Mouse (Mus musculus): ENCODE results near the gene Plcg1. TPM values are rescaled to one million over a fixed set of nuclear protein-coding genes. Genes with fewer than 3 reads are reported as not detected.

The Plcg1 gene
- polyA plus RNA-seq, 1 experiment from 2014 or later = 29.4 TPM

DNA sequence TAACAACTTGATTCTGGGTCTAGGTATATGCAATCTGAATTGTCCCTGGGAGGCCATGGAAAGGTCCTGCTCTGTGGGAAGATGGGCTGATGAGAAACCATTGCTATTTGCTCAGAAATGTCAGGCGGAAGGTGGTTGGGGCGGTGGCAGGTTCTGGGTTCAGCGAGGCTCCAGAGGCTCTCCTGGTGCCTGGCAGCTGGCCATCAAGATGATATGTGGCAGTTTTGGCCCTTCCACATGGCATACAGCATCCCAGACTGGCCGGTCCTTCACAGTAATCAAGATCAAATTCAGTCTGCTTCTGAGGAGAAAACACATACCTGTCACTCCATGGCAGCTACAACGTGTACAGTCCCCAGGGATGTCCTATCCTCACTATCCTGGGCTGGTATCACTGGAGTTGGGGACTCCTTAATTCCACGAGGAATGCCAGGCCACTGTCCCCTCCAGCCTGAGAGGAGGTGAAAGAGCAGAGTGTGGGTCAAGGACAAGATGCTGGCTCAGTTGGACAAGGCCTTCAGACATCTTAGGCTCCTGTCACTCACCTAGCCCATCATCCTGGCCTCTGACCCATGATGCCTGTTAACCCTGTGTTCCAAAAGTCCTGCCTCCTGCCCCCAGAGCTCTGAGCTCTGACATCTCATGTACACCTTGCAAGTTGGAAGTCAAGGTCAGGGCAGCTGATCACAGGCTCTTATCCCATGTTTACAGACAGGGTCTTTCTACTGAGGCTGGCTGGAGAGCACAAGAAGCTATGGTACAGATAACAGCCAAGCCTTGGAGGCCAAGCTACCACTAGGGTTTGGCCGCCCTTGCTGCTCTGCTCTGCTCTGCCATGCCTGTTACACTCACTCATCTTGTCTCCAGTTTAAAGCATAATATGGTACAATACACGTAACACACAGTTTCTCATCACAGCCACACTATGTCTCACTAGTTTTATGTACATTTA lies 40.5 kb downstream of the Plcg1 start:
- H3K9ac ChIP-seq = no peak overlapping the region
- H3K36me3 ChIP-seq = peaks cover 32% of the 10 kb centered on the region
- no peaks in the 10 kb centered on the region for H3K27me3 ChIP-seq (replicated peaks)
- no peak for ATAC-seq (ENCODE audit: extremely low read depth, insufficient number of reproducible peaks, low FRiP score, low TSS enrichment)
- no peaks in the 10 kb centered on the region for H3K4me1 ChIP-seq
- WGBS = 72% methylated on average over 8 of the region's 8 CpGs
- H3K4me2 ChIP-seq = no peak overlapping the region
- H3K9me3 ChIP-seq = no peaks in the 10 kb centered on the region
- no peak overlapping the region for H3K27ac ChIP-seq (replicated peaks)
- H3K4me3 ChIP-seq = no peak overlapping the region

GRCm38 (mm10) chr2:160778034-160778433 lies 46.9 kb downstream of the Plcg1 start:
- 0 out of 2 replicates have a peak, but pooled peaks cover 2% of the 10 kb centered on the region for H3K4me1 ChIP-seq
- no peak overlapping the region for H3K4me3 ChIP-seq
- H3K9ac ChIP-seq = no peak overlapping the region
- ATAC-seq (ENCODE audit: extremely low read depth, insufficient number of reproducible peaks, low FRiP score, low TSS enrichment) = no peak
- H3K36me3 ChIP-seq = peaks cover 26% of the 10 kb centered on the region
- H3K4me2 ChIP-seq = no peak overlapping the region
- no peaks in the 10 kb centered on the region for H3K27me3 ChIP-seq (replicated peaks)
- no peak overlapping the region for H3K27ac ChIP-seq (replicated peaks)
- WGBS = 87% methylated on average over 2 of the region's 2 CpGs
- no peaks in the 10 kb centered on the region for H3K9me3 ChIP-seq

- no peaks in the 10 kb centered on the region for H3K9me3 ChIP-seq
- no peak for ATAC-seq (ENCODE audit: extremely low read depth, insufficient number of reproducible peaks, low FRiP score, low TSS enrichment)
- no peak overlapping the region for H3K27ac ChIP-seq (replicated peaks)
- no peak overlapping the region for H3K4me3 ChIP-seq
- H3K4me2 ChIP-seq = no peak overlapping the region
- H3K4me1 ChIP-seq = peaks cover 15% of the 10 kb centered on the region
- H3K36me3 ChIP-seq = peaks cover 26% of the 10 kb centered on the region
- no peaks in the 10 kb centered on the region for H3K27me3 ChIP-seq (replicated peaks)
- H3K9ac ChIP-seq = no peak overlapping the region
- WGBS = 82% methylated on average over 13 of the region's 13 CpGs
Observed at GRCm38 (mm10) chr2:160780154-160780833, 49.2 kb downstream of the Plcg1 start.

- 89% methylated on average over 2 of the region's 2 CpGs for WGBS
Observed at GRCm38 (mm10) chr2:160780834-160781219, 49.7 kb downstream of the Plcg1 start.

DNA sequence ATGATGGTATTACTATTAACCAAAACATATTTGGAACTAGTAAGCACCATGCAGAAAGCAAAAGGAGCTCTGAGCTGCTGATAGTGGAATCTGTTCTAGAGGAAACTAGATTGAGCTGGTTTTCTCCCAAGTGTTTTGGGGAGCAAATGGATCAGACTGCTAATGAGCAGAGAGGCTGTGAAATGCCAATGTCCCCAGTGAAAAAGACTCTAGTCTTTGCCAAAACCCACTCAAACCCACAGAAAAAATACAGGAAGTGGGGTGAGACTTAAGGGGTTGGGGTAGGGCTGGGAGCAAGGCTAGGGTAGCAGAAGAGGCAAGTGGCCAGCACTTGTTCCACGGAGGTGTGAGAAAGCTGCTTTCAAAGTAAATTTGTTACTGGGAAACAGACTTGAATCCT lies 55.2 kb downstream of the Plcg1 start:
- H3K4me3 ChIP-seq = no peak overlapping the region
- no peak overlapping the region for H3K9ac ChIP-seq
- 0 out of 2 replicates have a peak, but pooled peaks cover 9% of the 10 kb centered on the region for H3K36me3 ChIP-seq
- no peak overlapping the region for H3K4me2 ChIP-seq
- no peaks in the 10 kb centered on the region for H3K27me3 ChIP-seq (replicated peaks)
- no peak for ATAC-seq (ENCODE audit: extremely low read depth, insufficient number of reproducible peaks, low FRiP score, low TSS enrichment)
- no peak overlapping the region for H3K27ac ChIP-seq (replicated peaks)
- H3K4me1 ChIP-seq = peaks cover 27% of the 10 kb centered on the region
- 70% methylated on average over 1 of the region's 1 CpGs for WGBS
- H3K9me3 ChIP-seq = no peaks in the 10 kb centered on the region

More at GRCm38 (mm10) chr2:160780834-160781219, 49.7 kb downstream of the Plcg1 start:
- H3K4me2 ChIP-seq = no peak overlapping the region
- no peak overlapping the region for H3K9ac ChIP-seq
- H3K9me3 ChIP-seq = no peaks in the 10 kb centered on the region
- H3K4me1 ChIP-seq = peaks cover 20% of the 10 kb centered on the region
- no peak overlapping the region for H3K27ac ChIP-seq (replicated peaks)
- H3K4me3 ChIP-seq = no peak overlapping the region
- H3K36me3 ChIP-seq = peaks cover 26% of the 10 kb centered on the region
- H3K27me3 ChIP-seq (replicated peaks) = no peaks in the 10 kb centered on the region
- no peak for ATAC-seq (ENCODE audit: extremely low read depth, insufficient number of reproducible peaks, low FRiP score, low TSS enrichment)

GRCm38 (mm10) chr2:160789046-160789445 lies 57.9 kb downstream of the Plcg1 start:
- Histone ChIP-seq H3K9me3 (no peaks in the 10 kb centered on the region), H3K4me1 (peaks cover 27% of the 10 kb centered on the region), H3K9ac (no peak overlapping the region), H3K27ac (replicated peaks) (no peak overlapping the region), H3K4me3 (no peak overlapping the region), H3K36me3 (no peaks in the 10 kb centered on the region), H3K4me2 (no peak overlapping the region), H3K27me3 (replicated peaks) (no peaks in the 10 kb centered on the region)
- 85% methylated on average over 1 of the region's 1 CpGs for WGBS
- no peak for ATAC-seq (ENCODE audit: extremely low read depth, insufficient number of reproducible peaks, low FRiP score, low TSS enrichment)

GRCm38 (mm10) chr2:160789741-160790140 lies 58.6 kb downstream of the Plcg1 start:
- H3K27ac ChIP-seq (replicated peaks) = no peak overlapping the region
- H3K4me1 ChIP-seq = peaks cover 21% of the 10 kb centered on the region
- no peaks in the 10 kb centered on the region for H3K36me3 ChIP-seq
- H3K27me3 ChIP-seq (replicated peaks) = no peaks in the 10 kb centered on the region
- no peaks in the 10 kb centered on the region for H3K9me3 ChIP-seq
- no peak overlapping the region for H3K4me2 ChIP-seq
- ATAC-seq (ENCODE audit: extremely low read depth, insufficient number of reproducible peaks, low FRiP score, low TSS enrichment) = no peak
- no peak overlapping the region for H3K9ac ChIP-seq
- H3K4me3 ChIP-seq = no peak overlapping the region

GRCm38 (mm10) chr2:160793117-160793516 lies 62.0 kb downstream of the Plcg1 start:
- Histone ChIP-seq H3K9ac (no peak overlapping the region), H3K27ac (replicated peaks) (no peak overlapping the region), H3K4me2 (no peak overlapping the region), H3K4me1 (peaks cover 6% of the 10 kb centered on the region; the same call in 1 of the 2 replicates), H3K36me3 (no peaks in the 10 kb centered on the region), H3K27me3 (replicated peaks) (no peaks in the 10 kb centered on the region), H3K9me3 (no peaks in the 10 kb centered on the region), H3K4me3 (no peak overlapping the region)
- WGBS = 75% methylated on average over 2 of the region's 2 CpGs
- no peak for ATAC-seq (ENCODE audit: extremely low read depth, insufficient number of reproducible peaks, low FRiP score, low TSS enrichment)

- no peak overlapping the region for H3K4me2 ChIP-seq
- H3K4me3 ChIP-seq = no peak overlapping the region
- WGBS = 67% methylated on average over 2 of the region's 2 CpGs
- H3K9me3 ChIP-seq = no peaks in the 10 kb centered on the region
- no peaks in the 10 kb centered on the region for H3K27me3 ChIP-seq (replicated peaks)
- no peak overlapping the region for H3K9ac ChIP-seq
- no peaks in the 10 kb centered on the region for H3K36me3 ChIP-seq
- peaks cover 3% of the 10 kb centered on the region; the same call in 1 of the 2 replicates for H3K4me1 ChIP-seq
- no peak overlapping the region for H3K27ac ChIP-seq (replicated peaks)
- ATAC-seq (ENCODE audit: extremely low read depth, insufficient number of reproducible peaks, low FRiP score, low TSS enrichment) = no peak
Observed at GRCm38 (mm10) chr2:160796973-160797372, 65.9 kb downstream of the Plcg1 start.

GRCm38 (mm10) chr2:160798206-160798605 lies 67.1 kb downstream of the Plcg1 start:
- WGBS = 80% methylated on average over 1 of the region's 1 CpGs
- no peak for ATAC-seq (ENCODE audit: extremely low read depth, insufficient number of reproducible peaks, low FRiP score, low TSS enrichment)

DNA sequence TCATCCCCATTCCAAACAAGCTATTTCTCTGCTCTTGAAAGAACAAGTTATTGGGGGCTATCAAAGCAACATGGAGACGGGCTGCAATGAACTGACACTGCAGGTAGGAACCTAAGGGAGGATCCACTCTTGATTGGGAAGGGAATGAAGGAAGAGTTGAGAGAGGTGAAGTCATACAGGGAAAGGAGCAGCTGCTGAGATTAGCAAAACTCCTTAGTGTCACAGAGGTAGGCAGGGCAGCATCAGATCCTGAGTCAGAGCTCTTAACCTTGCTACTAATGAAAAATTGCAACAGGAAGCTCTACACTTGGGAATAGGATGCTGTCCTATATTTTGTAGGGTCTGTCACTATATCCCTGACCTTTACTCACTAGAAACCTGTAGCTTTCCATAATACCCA lies 69.9 kb downstream of the Plcg1 start:
- ATAC-seq (ENCODE audit: extremely low read depth, insufficient number of reproducible peaks, low FRiP score, low TSS enrichment) = no peak
- no peaks in the 10 kb centered on the region for H3K9me3 ChIP-seq
- H3K27me3 ChIP-seq (replicated peaks) = no peaks in the 10 kb centered on the region
- H3K27ac ChIP-seq (replicated peaks) = no peak overlapping the region
- 89% methylated on average over 1 of the region's 1 CpGs for WGBS
- peaks cover 14% of the 10 kb centered on the region for H3K4me1 ChIP-seq
- no peak overlapping the region for H3K4me2 ChIP-seq
- no peak overlapping the region for H3K4me3 ChIP-seq
- H3K36me3 ChIP-seq = no peaks in the 10 kb centered on the region
- H3K9ac ChIP-seq = no peak overlapping the region

More at GRCm38 (mm10) chr2:160798206-160798605, 67.1 kb downstream of the Plcg1 start:
- H3K9me3 ChIP-seq = no peaks in the 10 kb centered on the region
- no peak overlapping the region for H3K4me2 ChIP-seq
- H3K4me3 ChIP-seq = no peak overlapping the region
- H3K27ac ChIP-seq (replicated peaks) = no peak overlapping the region
- no peak overlapping the region for H3K9ac ChIP-seq
- no peaks in the 10 kb centered on the region for H3K27me3 ChIP-seq (replicated peaks)
- no peaks in the 10 kb centered on the region for H3K36me3 ChIP-seq
- peaks cover 3% of the 10 kb centered on the region; the same call in 1 of the 2 replicates for H3K4me1 ChIP-seq

Measured in heart, embryonic 13.5 days (tissue).